Mouse (Mus musculus): ENCODE measurements around the gene Trp53tg5.

DNA sequence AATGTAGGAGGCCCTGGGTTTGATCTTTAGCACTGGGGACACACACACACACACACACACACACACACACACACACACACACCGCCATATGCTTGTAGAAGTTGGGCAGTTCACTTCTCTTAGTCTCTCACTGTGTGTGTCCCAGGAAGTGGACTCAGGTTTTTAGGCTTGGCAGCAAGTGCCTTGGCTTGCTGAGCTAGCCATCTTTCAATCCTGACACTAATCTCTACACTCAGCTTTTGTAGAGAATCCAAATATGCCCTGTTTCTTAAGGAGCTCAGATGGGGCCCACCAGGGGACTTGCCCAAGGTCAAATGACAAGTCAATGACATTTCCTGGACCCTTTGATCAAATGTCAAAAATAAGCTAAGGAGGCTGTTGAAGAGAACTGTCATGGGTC, 17.1 kb downstream of the Trp53tg5 start:
- TF ChIP-seq CTCF (IDR thresholded peaks at IDR 0.05; ENCODE audit: insufficient read depth, low read depth, low read length) (no peak), POLR2A (IDR thresholded peaks at IDR 0.05; ENCODE audit: insufficient read depth, low read depth, low read length) (no peak)
